Mouse (Mus musculus) small intestine, adult 2 months (tissue): ENCODE measurements around the gene Map3k11.

ENCODE experiments used
- CTCF ChIP-seq: fragments of 200-500 bp; IDR thresholded peaks from 2 replicates; pipeline ENCODE4 v1.5.1; 2012; ENCODE audit warnings: low read depth, mild to moderate bottlenecking, control low read depth, inconsistent platforms, low read length, moderate library complexity, mixed read lengths; ENCODE audit not compliant: insufficient replicate concordance, insufficient read length; ENCODE audit errors: extremely low read depth
- POLR2A ChIP-seq: fragments of 200-500 bp; IDR thresholded peaks from 2 replicates; pipeline ENCODE4 v1.6.1; 2012; ENCODE audit warnings: low read depth, mild to moderate bottlenecking, control low read depth, inconsistent platforms, low read length, moderate library complexity

DNA sequence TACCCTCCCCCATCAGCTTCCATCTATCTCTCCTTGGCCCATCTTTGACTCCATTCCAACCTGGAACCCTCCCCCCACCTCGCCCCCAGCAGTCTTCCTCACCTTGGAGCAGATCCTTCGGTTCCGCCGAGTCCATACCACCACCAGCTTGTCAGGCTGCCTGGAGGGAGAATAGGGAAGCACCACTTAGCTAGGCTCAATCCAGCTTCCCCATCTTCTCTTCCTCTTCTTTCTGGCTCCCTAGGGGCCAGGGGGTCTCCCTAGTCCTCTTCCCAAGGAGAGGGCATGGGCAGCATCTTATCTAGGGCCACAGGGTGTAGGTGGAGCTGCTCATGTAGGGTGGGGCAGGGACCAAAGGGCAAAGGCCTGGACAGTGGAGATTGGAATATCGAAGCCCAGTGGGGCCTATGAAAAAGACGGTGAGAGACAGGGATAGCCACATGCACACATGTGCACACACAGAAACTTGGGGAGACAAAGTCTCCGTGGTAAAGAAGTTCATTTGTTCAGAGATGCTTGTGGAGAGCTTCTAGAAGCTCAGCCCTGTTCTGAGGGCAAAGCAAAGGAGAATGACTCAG, 34.4 kb downstream of the Map3k11 start:
- TF ChIP-seq POLR2A (no peak), CTCF (no peak)
